Mouse (Mus musculus) midbrain, embryonic 14.5 days (tissue): ENCODE results near the gene Cryba1. TPM values are rescaled to one million over a fixed set of nuclear protein-coding genes. Genes with fewer than 3 reads are reported as not detected.
"Not testable (repeated sequence)": the region's sequence is repeated elsewhere in the genome, so short reads cannot be mapped to it uniquely, and the experiment has no call there.

Experiments used
- ATAC-seq: fragments of 200-750 bp; cut with Nextera tagmentation; 2 replicates; pipeline ENCODE4 v1.8.0; 2017; ENCODE audit warnings: moderate number of reproducible peaks, moderate library complexity; ENCODE audit not compliant: low FRiP score, low TSS enrichment
- DNase-seq: peaks from one replicate; pipeline ENCODE4 v3.0.0-alpha.2; 2015
- H3K27ac ChIP-seq: fragments of 300-500 bp; sonication (generic); replicated peaks from 2 replicates; pipeline ENCODE4 v1.5.1; 2014; ENCODE audit warnings: mild to moderate bottlenecking, low read depth, low read length, moderate library complexity
- H3K27me3 ChIP-seq: fragments of 300-500 bp; sonication (generic); 2 replicates; pipeline ENCODE4 v1.6.1; 2014; ENCODE audit warnings: low read length, control low read depth, mixed read lengths; ENCODE audit not compliant: control insufficient read depth, insufficient read depth
- H3K36me3 ChIP-seq: fragments of 300-500 bp; sonication (generic); 2 replicates; pipeline ENCODE4 v1.6.1; 2014; ENCODE audit warnings: low read length, control low read depth; ENCODE audit not compliant: control insufficient read depth, insufficient read depth
- H3K4me1 ChIP-seq: fragments of 300-500 bp; sonication (generic); 2 replicates; pipeline ENCODE4 v1.6.1; 2014; ENCODE audit warnings: mild to moderate bottlenecking, antibody characterized with exemption, low read length, control low read depth; ENCODE audit not compliant: control insufficient read depth, insufficient read depth
- H3K4me2 ChIP-seq: fragments of 300-500 bp; sonication (generic); 2 replicates; pipeline ENCODE4 v1.6.1; 2014; ENCODE audit warnings: mild to moderate bottlenecking, low read length, moderate library complexity
- H3K4me3 ChIP-seq: fragments of 300-500 bp; sonication (generic); replicated peaks from 2 replicates; pipeline ENCODE4 v1.5.1; 2014; ENCODE audit warnings: low read depth, low read length
- H3K9ac ChIP-seq: fragments of 300-500 bp; sonication (generic); replicated peaks from 2 replicates; pipeline ENCODE4 v1.6.1; 2014; ENCODE audit warnings: mild to moderate bottlenecking, low read length, moderate library complexity
- H3K9me3 ChIP-seq: fragments of 300-500 bp; sonication (generic); 2 replicates; pipeline ENCODE4 v1.6.1; 2016; ENCODE audit warnings: low read length, control low read depth, mixed read lengths; ENCODE audit not compliant: control insufficient read depth
- WGBS: fragments of 180-500 bp; shearing (Covaris S2); extraction: QIAGEN DNeasy Blood & Tissue Kit; methylation state at CpG from one replicate; pipeline ENCODE4 v1.1.7; 2014; 5-methylcytosine and 5-hydroxymethylcytosine counted together
- polyA plus RNA-seq: library from polyadenylated mRNA; unstranded; fragments of >200 nt; fragmentation: Nextera tagmentation; extraction: Ambion mirVana; gene quantifications from 2 replicates; pipeline ENCODE4 v1.2.1, GENCODE M21; 2014

Cryba1 gene
- polyA plus RNA-seq, 1 experiment from 2014 or later, result 0.41 TPM

GRCm38 (mm10) chr11:77762783-77763672 is 37.9 kb upstream of the Cryba1 start, which contains the start of gene Myo18a:
Myo18a (plus strand) TSS chr11:77763246.
- peak; percentile 83 for ATAC-seq
- H3K4me1 ChIP-seq, result peaks cover 36% of the 10 kb centered on the region
- H3K4me3 ChIP-seq, result peak within 1 kb of the TSS; percentile 98
- no peaks in the 10 kb centered on the region for H3K36me3 ChIP-seq
- peak within 1 kb of the TSS; percentile 99 for H3K9ac ChIP-seq
- H3K27ac ChIP-seq, result peak within 1 kb of the TSS; percentile 97
- no peaks in the 10 kb centered on the region for H3K9me3 ChIP-seq
- peak; percentile 95 for DNase-seq
- H3K4me2 ChIP-seq, result peak within 1 kb of the TSS; percentile 93
- H3K27me3 ChIP-seq, result no peaks in the 10 kb centered on the region
- WGBS, result 1% methylated on average over 78 of the region's 79 CpGs

DNA sequence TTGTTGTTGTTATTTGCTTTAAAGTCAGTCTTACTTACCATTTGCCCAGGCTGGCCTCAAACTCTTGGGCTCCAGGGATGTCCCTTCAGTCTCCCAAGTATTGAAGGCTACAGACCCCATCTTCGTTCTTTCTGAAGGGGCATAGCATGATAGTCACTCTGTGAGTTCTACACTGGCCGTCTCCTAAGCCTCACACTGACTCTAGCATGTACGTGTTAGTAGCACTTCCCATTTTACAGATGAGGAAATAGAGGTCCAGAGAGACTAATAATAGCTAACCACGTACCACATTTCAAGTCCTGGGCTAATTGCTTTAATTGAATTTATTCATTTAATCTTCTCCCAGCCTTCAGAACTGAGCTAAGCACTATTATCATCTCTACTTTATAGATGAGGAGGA is 34.9 kb upstream of the Cryba1 start:
- Histone ChIP-seq H3K4me1 (peaks cover 15% of the 10 kb centered on the region), H3K36me3 (no peaks in the 10 kb centered on the region), H3K27ac (no peak overlapping the region), H3K27me3 (no peaks in the 10 kb centered on the region), H3K9ac (no peak overlapping the region), H3K9me3 (no peaks in the 10 kb centered on the region), H3K4me3 (no peak overlapping the region), H3K4me2 (no peak overlapping the region)
- DNase-seq, result no peak
- 86% methylated on average over 4 of the region's 4 CpGs for WGBS
- no peak for ATAC-seq

- ATAC-seq (no peak), DNase-seq (no peak)
- no peak overlapping the region for H3K27ac ChIP-seq
- H3K4me1 ChIP-seq, result no peaks in the 10 kb centered on the region
- H3K36me3 ChIP-seq, result no peaks in the 10 kb centered on the region
- no peaks in the 10 kb centered on the region for H3K9me3 ChIP-seq
- H3K4me3 ChIP-seq, result no peak overlapping the region
- no peaks in the 10 kb centered on the region for H3K27me3 ChIP-seq
- H3K4me2 ChIP-seq, result no peak overlapping the region
- no peak overlapping the region for H3K9ac ChIP-seq
- 86% methylated on average over 3 of the region's 3 CpGs for WGBS
Measured at GRCm38 (mm10) chr11:77753469-77753868, 28.4 kb upstream of the Cryba1 start.

DNA sequence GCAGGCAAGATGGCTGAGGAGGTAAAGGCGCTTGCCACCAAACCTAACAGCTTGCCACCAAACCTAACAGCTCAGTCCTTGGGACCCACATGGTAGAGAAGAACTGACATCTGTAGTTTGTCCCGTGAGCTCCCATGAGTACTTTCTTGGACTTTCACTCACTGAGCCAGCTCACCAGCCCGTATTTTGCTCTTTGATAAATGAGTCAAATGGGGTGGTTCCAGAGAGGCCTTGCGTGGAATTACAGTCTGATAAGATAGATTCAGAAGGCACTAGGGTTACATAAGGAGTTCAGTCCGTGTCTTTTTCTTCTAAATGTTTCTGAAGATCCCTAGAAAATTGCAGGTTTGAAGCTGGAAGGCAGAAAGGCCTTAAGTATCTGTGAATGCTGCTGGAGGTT is 27.4 kb upstream of the Cryba1 start:
- no peak overlapping the region for H3K4me3 ChIP-seq
- no peaks in the 10 kb centered on the region for H3K4me1 ChIP-seq
- no peaks in the 10 kb centered on the region for H3K36me3 ChIP-seq
- no peaks in the 10 kb centered on the region for H3K9me3 ChIP-seq
- H3K27me3 ChIP-seq, result no peaks in the 10 kb centered on the region
- 82% methylated on average over 5 of the region's 5 CpGs for WGBS
- no peak overlapping the region for H3K4me2 ChIP-seq
- DNase-seq, result no peak
- H3K27ac ChIP-seq, result no peak overlapping the region
- no peak overlapping the region for H3K9ac ChIP-seq
- ATAC-seq, result no peak

GRCm38 (mm10) chr11:77748996-77749395 is 23.9 kb upstream of the Cryba1 start:
- ATAC-seq (no peak), DNase-seq (no peak)
- no peaks in the 10 kb centered on the region for H3K36me3 ChIP-seq
- H3K9me3 ChIP-seq, result no peaks in the 10 kb centered on the region
- WGBS, result 82% methylated on average over 5 of the region's 5 CpGs
- no peaks in the 10 kb centered on the region for H3K27me3 ChIP-seq
- no peaks in the 10 kb centered on the region for H3K4me1 ChIP-seq
- H3K9ac ChIP-seq, result no peak overlapping the region
- H3K4me2 ChIP-seq, result no peak overlapping the region
- no peak overlapping the region for H3K4me3 ChIP-seq
- H3K27ac ChIP-seq, result no peak overlapping the region

DNA sequence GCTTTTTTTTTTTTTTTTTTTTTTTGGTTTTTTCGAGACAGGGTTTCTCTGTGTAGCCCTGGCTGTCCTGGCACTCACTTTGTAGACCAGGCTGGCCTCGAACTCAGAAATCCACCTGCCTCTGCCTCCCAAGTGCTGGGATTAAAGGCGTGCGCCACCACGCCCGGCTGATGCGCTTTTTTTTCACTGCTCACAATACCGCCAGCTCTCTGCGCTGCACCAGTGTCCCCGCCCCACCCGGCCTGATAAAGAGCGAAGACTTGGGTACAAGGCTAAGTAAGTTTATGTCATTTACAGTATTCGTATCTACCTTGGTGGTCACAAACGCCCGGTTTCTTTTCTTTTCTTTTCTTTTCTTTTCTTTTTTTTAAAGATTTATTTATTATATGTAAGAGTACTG is 22.0 kb upstream of the Cryba1 start:
- H3K27me3 ChIP-seq, H3K36me3 ChIP-seq, H3K9ac ChIP-seq, H3K4me3 ChIP-seq, H3K4me2 ChIP-seq, H3K9me3 ChIP-seq, H3K4me1 ChIP-seq, ATAC-seq, H3K27ac ChIP-seq, DNase-seq: not testable (repeated sequence)
- 97% methylated on average over 14 of the region's 15 CpGs for WGBS

DNA sequence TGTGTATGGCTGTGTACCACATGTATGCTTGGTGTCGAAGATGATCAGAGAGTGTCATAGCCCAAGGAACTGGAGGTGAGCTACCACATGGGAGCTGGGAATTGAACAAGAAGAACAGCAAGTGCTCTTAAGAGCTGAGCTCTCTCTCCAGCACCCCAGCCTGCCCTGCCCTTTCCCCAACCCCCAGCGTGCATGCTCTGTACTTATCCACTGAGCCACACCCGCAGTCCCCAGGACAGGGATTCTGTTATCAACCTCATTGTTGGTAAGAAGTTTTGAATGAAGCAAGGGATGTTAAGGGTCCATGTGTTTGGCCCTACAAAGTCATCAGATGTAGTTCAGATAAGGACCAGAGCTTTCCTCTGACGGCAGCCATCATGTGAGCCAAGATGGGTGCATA is 21.6 kb upstream of the Cryba1 start:
- no peaks in the 10 kb centered on the region for H3K27me3 ChIP-seq
- H3K9me3 ChIP-seq, result no peaks in the 10 kb centered on the region
- no peak overlapping the region for H3K9ac ChIP-seq
- H3K4me2 ChIP-seq, result no peak overlapping the region
- no peaks in the 10 kb centered on the region for H3K4me1 ChIP-seq
- no peaks in the 10 kb centered on the region for H3K36me3 ChIP-seq
- WGBS, result 89% methylated on average over 4 of the region's 4 CpGs
- H3K4me3 ChIP-seq, result no peak overlapping the region
- no peak for DNase-seq
- ATAC-seq, result no peak
- no peak overlapping the region for H3K27ac ChIP-seq

DNA sequence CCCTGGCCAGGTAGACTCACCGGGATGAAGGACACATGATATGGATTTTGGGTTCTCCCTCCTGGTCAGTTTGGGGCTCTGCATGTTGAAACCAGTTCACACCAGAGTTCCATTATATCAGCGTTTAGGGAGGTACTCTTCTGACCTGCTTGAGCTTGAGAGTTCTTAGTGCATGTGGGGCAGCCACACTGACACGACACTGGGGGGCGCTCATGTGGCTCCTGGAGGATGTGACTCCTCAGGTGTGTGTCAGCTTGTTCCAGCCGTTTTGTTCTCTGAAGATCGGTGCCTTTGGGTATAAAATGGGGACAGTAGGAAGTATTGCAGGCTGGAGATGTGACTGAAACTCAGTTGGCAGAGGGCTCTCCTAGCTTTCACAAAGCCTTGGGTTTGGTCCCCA is 18.9 kb upstream of the Cryba1 start:
- no peak overlapping the region for H3K27ac ChIP-seq
- H3K4me2 ChIP-seq, result no peak overlapping the region
- no peaks in the 10 kb centered on the region for H3K9me3 ChIP-seq
- no peak overlapping the region for H3K4me3 ChIP-seq
- ATAC-seq, result no peak
- no peaks in the 10 kb centered on the region for H3K36me3 ChIP-seq
- no peaks in the 10 kb centered on the region for H3K27me3 ChIP-seq
- WGBS, result 39% methylated on average over 6 of the region's 6 CpGs
- DNase-seq, result no peak
- no peak overlapping the region for H3K9ac ChIP-seq
- H3K4me1 ChIP-seq, result no peaks in the 10 kb centered on the region

- H3K4me1 ChIP-seq, result no peaks in the 10 kb centered on the region
- ATAC-seq, result no peak
- no peak overlapping the region for H3K27ac ChIP-seq
- 55% methylated on average over 7 of the region's 7 CpGs for WGBS
- DNase-seq, result no peak
- no peak overlapping the region for H3K4me3 ChIP-seq
- no peaks in the 10 kb centered on the region for H3K36me3 ChIP-seq
- H3K9ac ChIP-seq, result no peak overlapping the region
- no peaks in the 10 kb centered on the region for H3K9me3 ChIP-seq
- H3K27me3 ChIP-seq, result no peaks in the 10 kb centered on the region
- no peak overlapping the region for H3K4me2 ChIP-seq
Measured at GRCm38 (mm10) chr11:77738555-77738954, 13.5 kb upstream of the Cryba1 start.
